Mouse (Mus musculus) stomach, postnatal 0 days (tissue): ENCODE results near the gene Vdr. TPM values are rescaled to one million over a fixed set of nuclear protein-coding genes. Genes with fewer than 3 reads are reported as not detected.

Experiments used
- ATAC-seq: fragments of 200-750 bp; cut with Nextera tagmentation; 2 replicates; pipeline ENCODE4 v1.8.0; 2017; ENCODE audit not compliant: low FRiP score, low TSS enrichment
- DNase-seq: peaks from one replicate; pipeline ENCODE4 v3.0.0-alpha.2; 2016; ENCODE audit warnings: low spot score
- H3K27ac ChIP-seq: fragments of 300-500 bp; sonication (generic); replicated peaks from 2 replicates; pipeline ENCODE4 v1.5.1; 2014; ENCODE audit warnings: mild to moderate bottlenecking, control low read depth
- H3K27me3 ChIP-seq: fragments of 300-500 bp; sonication (generic); 2 replicates; pipeline ENCODE4 v1.6.1; 2014; ENCODE audit warnings: low read length; ENCODE audit not compliant: control insufficient read depth, insufficient read depth
- H3K36me3 ChIP-seq: fragments of 300-500 bp; sonication (generic); 2 replicates; pipeline ENCODE4 v1.6.1; 2014; ENCODE audit warnings: low read length, mixed read lengths; ENCODE audit not compliant: control insufficient read depth, insufficient read depth
- H3K4me1 ChIP-seq: fragments of 300-500 bp; sonication (generic); replicated peaks from 2 replicates; pipeline ENCODE4 v1.6.1; 2014; ENCODE audit warnings: antibody characterized with exemption; ENCODE audit not compliant: control insufficient read depth, insufficient read depth
- H3K4me2 ChIP-seq: fragments of 300-500 bp; sonication (generic); replicated peaks from 2 replicates; pipeline ENCODE4 v1.6.1; 2014; ENCODE audit warnings: low read depth, mild to moderate bottlenecking, control low read depth, moderate library complexity
- H3K4me3 ChIP-seq: fragments of 300-500 bp; sonication (generic); 2 replicates; pipeline ENCODE4 v1.5.1; 2014; ENCODE audit warnings: low read depth, low read length, control low read depth
- H3K9ac ChIP-seq: fragments of 300-500 bp; sonication (generic); 2 replicates; pipeline ENCODE4 v1.6.1; 2014; ENCODE audit warnings: mild to moderate bottlenecking, low read length, control low read depth, mixed read lengths
- H3K9me3 ChIP-seq: fragments of 300-500 bp; sonication (generic); 2 replicates; pipeline ENCODE4 v1.6.1; 2016; ENCODE audit warnings: low read length; ENCODE audit not compliant: control insufficient read depth
- CTCF ChIP-seq: IDR thresholded peaks from 2 replicates; pipeline ENCODE4 v1.5.1; 2016; ENCODE audit warnings: antibody characterized with exemption, low read depth, mild to moderate bottlenecking, moderate library complexity
- EP300 ChIP-seq: optimal IDR thresholded peaks from 2 replicates; pipeline ENCODE3; 2016; ENCODE audit warnings: antibody characterized with exemption
- WGBS: fragments of 180-500 bp; shearing (Covaris S2); extraction: QIAGEN DNeasy Blood & Tissue Kit; methylation state at CpG from one replicate; pipeline ENCODE4 v1.1.7; 2014; 5-methylcytosine and 5-hydroxymethylcytosine counted together
- polyA plus RNA-seq: library from polyadenylated mRNA; unstranded; fragments of >200 nt; fragmentation: Nextera tagmentation; extraction: Ambion mirVana; gene quantifications from 2 replicates; pipeline ENCODE4 v1.2.1, GENCODE M21; 2015

The Vdr gene
- polyA plus RNA-seq, 1 experiment from 2014 or later: 1.4 TPM

DNA sequence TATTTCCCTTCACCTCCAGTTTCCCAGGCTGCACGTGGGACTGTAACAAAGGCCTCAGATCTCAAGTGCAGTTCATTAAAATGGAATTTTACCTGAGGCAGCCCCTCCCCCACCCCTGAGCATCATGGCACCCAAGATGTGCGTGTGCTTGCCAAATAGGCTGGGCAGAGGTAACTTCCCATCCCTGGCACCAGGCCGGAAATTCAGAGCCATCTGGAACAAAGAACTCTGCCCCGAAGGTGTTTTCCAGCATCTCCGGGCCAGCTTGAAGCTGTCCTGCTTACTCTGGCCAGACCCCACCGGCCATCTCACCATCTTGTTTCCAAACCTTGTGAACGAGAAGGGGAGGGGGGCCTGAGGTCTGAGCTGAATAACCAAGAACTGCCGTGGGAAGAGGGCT, 10.7 kb downstream of the Vdr start:
- Histone ChIP-seq H3K4me3 (no peak overlapping the region), H3K4me1 (no peaks in the 10 kb centered on the region), H3K4me2 (no peak overlapping the region), H3K27me3 (no peaks in the 10 kb centered on the region), H3K9me3 (no peaks in the 10 kb centered on the region), H3K9ac (no peak overlapping the region), H3K27ac (no peak overlapping the region), H3K36me3 (no peaks in the 10 kb centered on the region)
- DNase-seq (no peak), ATAC-seq (no peak)
- 80% methylated on average over 8 of the region's 8 CpGs for WGBS
- TF ChIP-seq CTCF: no peak
- TF ChIP-seq EP300: no peak

DNA sequence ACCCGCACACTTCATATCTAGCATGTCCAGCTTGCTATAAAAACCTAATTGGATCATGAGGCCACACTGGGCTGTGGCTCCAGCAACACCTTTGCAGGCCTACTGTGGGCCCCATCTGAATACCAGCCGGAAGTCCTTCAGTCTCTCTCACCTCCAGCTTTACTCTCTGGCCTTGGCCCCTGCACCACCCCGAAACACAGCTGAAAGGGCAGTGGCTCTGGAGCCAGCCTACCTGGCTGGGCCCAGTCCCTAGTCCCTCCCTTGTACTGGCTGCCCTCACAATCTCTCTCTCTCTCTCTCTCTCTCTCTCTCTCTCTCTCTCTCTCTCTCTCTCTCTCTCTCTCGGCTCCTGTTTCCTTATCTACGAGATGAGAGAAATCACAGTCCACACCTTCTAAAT, 11.6 kb downstream of the Vdr start:
- Histone ChIP-seq H3K27ac (no peak overlapping the region), H3K4me3 (no peak overlapping the region), H3K9ac (no peak overlapping the region), H3K9me3 (no peaks in the 10 kb centered on the region), H3K27me3 (no peaks in the 10 kb centered on the region), H3K4me2 (no peak overlapping the region), H3K36me3 (no peaks in the 10 kb centered on the region), H3K4me1 (no peaks in the 10 kb centered on the region)
- DNase-seq: no peak
- TF ChIP-seq EP300: no peak
- TF ChIP-seq CTCF: no peak
- ATAC-seq: no peak
- WGBS: 73% methylated on average over 5 of the region's 5 CpGs

DNA sequence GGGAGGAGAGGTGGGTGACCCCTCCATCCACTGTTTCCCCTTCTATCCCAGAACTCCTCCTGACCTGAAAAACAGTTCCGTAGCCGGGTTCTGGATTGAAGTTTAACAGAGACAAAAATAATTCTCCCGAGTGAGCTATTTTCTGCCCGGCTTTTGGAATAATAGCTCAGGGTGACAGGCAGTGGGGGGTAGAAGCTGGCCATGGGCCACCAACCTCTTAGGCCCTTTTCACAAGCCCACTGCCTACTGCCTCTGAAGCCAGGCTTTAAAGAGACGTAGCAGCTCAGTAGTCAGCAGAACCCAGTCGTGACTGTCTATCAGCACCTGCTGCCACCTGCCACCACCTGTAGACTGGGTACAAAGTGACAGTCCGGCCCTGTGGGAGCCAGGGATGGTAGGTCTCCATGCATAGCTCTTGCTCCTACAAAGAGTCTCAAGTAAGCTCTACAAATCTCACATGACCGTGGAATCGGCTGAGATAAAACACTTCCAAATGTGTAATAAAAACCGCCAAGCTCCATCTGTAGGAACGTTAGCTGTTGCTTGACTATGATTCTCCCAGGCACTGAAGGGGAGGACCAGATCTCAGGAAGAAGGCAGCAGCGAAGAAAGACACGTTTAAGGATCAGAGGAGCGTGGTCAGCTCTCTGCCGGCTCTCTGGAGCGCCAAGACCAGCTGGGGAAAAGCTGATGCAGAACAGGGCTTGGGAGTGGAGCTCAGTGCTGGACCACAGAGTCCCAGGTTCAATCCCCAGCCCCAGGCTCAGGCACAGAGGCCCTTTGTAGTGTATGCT, 13.4 kb downstream of the Vdr start:
- Histone ChIP-seq H3K27me3 (no peaks in the 10 kb centered on the region), H3K36me3 (no peaks in the 10 kb centered on the region), H3K4me2 (no peak overlapping the region), H3K4me3 (no peak overlapping the region), H3K9ac (no peak overlapping the region), H3K4me1 (no peaks in the 10 kb centered on the region), H3K9me3 (no peaks in the 10 kb centered on the region), H3K27ac (no peak overlapping the region)
- DNase-seq (no peak), ATAC-seq (no peak)
- WGBS: 69% methylated on average over 16 of the region's 16 CpGs
- no peak for TF ChIP-seq CTCF
- TF ChIP-seq EP300: no peak

DNA sequence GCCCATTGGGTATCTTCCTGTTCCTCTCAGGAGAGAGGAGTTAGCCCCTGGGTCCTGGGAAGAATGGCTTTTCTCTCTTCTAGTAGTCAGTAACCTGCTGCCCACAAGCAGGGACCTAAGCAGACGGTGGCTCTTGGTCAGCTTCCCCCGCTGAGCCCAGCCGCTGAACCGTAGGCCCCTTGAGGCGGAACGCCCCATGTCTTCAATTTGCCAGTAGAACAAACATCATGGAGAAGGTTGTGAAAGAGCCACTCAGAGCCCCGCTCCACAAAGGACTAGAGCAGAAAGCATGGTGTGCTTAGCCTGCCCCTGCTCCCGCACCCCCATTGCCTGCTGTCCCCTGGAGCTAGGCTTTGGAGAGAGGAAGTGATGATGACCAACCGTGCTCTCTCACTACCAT, 14.1 kb downstream of the Vdr start:
- Histone ChIP-seq H3K4me2 (no peak overlapping the region), H3K27ac (no peak overlapping the region), H3K36me3 (no peaks in the 10 kb centered on the region), H3K27me3 (no peaks in the 10 kb centered on the region), H3K4me1 (no peaks in the 10 kb centered on the region), H3K4me3 (no peak overlapping the region), H3K9ac (no peak overlapping the region), H3K9me3 (no peaks in the 10 kb centered on the region)
- DNase-seq: no peak
- TF ChIP-seq CTCF: no peak
- no peak for TF ChIP-seq EP300
- WGBS: 78% methylated on average over 9 of the region's 9 CpGs
- no peak for ATAC-seq

DNA sequence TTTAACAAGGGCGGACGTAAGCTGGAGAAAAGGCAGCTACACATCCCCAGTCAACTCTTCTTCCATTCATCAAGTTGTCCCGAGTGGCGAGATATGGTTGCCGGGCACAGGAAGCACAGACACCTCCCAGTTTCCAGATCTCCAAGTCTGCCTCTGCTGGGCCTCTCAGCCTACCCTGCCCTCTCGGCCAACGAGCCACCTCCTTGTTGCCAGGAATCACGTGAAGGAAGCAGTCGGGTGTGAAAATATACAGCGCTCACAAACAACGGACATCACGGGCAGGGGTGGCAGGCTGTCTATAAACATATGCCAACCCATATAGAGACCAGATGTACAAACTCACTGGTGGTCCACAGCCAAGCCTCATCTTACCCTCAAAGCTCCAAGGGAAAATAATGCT, 14.6 kb downstream of the Vdr start:
- H3K4me3 ChIP-seq: no peak overlapping the region
- H3K9ac ChIP-seq: no peak overlapping the region
- H3K27me3 ChIP-seq: no peaks in the 10 kb centered on the region
- no peaks in the 10 kb centered on the region for H3K36me3 ChIP-seq
- DNase-seq: peak; percentile 41
- H3K4me2 ChIP-seq: no peak overlapping the region
- H3K27ac ChIP-seq: no peak overlapping the region
- TF ChIP-seq EP300 (no peak), CTCF (no peak)
- no peaks in the 10 kb centered on the region for H3K9me3 ChIP-seq
- ATAC-seq: peak; percentile 53; the same call in 1 of the 2 replicates
- 37% methylated on average over 12 of the region's 12 CpGs for WGBS
- no peaks in the 10 kb centered on the region for H3K4me1 ChIP-seq

DNA sequence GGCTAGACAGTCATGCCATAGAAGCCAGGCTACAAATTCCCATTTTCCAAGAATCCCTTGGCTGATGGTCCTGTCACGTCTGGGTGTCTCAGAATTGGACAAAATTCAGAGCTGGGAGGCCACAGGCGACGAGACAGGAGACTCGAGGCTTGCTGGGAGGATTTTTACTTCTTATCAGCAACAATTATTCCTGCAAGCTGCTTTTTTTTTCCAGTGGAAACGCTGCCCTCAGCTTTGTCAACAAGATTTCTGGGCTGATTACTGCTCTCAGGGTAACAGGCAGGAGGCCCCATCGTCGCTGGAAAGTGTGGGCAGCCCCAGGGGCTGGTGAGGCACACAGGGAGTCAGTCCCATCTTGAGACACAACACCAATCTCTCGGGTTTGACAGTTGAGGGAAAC, 17.9 kb downstream of the Vdr start:
- TF ChIP-seq CTCF (no peak), EP300 (no peak)
- Histone ChIP-seq H3K9me3 (no peaks in the 10 kb centered on the region), H3K27me3 (no peaks in the 10 kb centered on the region), H3K36me3 (no peaks in the 10 kb centered on the region), H3K4me1 (no peaks in the 10 kb centered on the region), H3K9ac (no peak overlapping the region), H3K4me2 (no peak overlapping the region), H3K4me3 (no peak overlapping the region), H3K27ac (no peak overlapping the region)
- WGBS: 44% methylated on average over 8 of the region's 8 CpGs
- ATAC-seq (no peak), DNase-seq (no peak)
